Mouse (Mus musculus): ENCODE results near the gene Krt12.

DNA sequence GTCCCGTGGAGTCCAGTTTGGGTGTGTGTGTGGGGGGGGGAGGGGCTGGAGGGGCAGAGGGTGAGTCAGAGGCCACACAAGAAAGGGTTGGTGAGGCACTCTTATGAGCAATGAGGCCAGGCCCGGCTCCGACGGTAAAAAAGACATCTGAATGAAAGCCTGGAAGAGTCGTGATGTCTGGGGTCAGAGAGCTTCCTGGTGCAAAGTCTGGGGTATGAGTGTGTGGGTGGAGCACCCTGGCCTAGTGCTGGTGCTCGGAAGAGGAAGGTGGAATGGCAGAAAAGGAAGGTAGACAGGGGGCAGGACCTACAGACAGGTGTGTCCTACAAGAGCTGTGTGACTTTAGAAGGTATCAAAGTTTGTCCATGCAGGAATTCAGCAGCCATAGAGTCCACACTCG, 36.8 kb upstream of the Krt12 start:
- TF ChIP-seq POLR2A (IDR thresholded peaks at IDR 0.05; ENCODE audit: low read depth, low read length) (no peak), CTCF (IDR thresholded peaks at IDR 0.05; ENCODE audit: borderline replicate concordance, insufficient read depth, low read length) (no peak)

All from embryonic fibroblast, embryonic 13.5 days (primary cell).